Mouse (Mus musculus): ENCODE data around the gene C1qa.

DNA sequence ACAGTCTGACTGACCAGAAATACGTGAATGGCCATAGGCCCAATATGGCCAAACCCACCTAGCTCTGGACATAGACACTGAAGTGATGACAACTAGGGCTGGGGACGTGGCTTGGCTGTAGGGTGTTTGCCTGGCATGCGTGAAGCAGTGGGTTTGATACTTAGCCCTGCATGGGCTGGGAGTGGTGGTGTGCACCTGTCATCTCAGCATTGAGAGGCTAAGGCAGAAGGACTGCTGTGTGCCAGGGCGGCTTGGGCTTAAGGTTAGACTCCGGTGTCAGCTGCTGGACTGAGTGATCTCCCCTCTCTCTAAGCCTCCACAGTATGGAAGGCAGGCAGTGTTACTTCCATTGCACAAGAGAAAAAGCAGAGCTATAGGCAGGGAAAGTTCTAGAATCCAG is 39.3 kb upstream of the C1qa start:
- TF ChIP-seq POLR2A (IDR thresholded peaks at IDR 0.05; ENCODE audit: control insufficient read depth, extremely low read depth, insufficient read depth, low read length, poor library complexity): no peak
- TF ChIP-seq CTCF (IDR thresholded peaks at IDR 0.05; ENCODE audit: borderline replicate concordance, control insufficient read depth, extremely low read depth, insufficient read depth, low read length, poor library complexity): no peak
